Comparison of ENCODE assay signal across 8 mouse cellular contexts in the genomic region with DNA sequence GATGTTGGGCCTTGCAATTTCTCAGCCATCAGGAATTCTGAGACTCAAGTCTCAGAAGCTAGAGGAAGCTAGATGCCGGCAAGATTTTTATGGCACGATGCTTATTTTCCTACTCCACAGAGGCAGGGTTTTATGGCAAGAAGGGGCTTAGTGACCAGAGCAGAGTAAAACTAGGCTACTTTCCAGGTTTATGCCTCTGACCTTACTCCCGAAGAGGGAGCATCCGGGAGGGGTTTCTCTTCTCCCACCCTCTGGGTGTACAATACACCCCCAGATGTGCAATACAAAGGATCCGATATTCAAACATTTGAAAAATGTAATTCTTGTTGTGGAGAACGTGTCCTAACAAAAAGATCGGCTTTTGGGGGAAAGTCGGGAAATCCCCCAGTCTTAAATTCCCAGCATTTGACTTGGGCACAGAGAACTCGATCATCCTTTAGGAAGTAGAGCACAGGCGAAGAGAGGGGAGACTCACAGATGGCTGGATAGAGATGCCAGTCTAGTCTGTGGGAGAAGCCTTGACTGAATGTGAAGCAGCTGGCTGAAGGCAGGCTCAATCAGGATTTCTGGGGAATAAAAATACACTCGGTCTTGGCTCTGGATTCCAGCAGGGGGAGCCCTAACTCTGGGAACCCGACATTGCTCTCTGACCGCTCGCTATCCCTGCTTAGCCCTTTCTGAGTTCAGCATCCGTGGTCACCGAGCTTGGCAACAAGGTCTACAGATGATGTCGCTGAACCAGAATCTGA. TPM values are rescaled to one million over a fixed set of nuclear protein-coding genes. Genes with fewer than 3 reads are reported as not detected.
A peak's percentile ranks its signal among the peaks of the same experiment; 100 is the strongest.
DNase-seq lines count a peak whose midpoint lies in the region; ATAC-seq and TF ChIP-seq lines count a peak whose summit lies in the region.

No protein-coding gene starts in this region.

- ATAC-seq in granulocyte monocyte progenitor cell, adult 5-6 weeks (replicated peaks; ENCODE audit: poor library complexity, severe bottlenecking): peak; percentile 79
- ATAC-seq in midbrain, embryonic 15.5 days (replicated peaks): peak; percentile 77; the same call in 1 of the 2 replicates

- no peak overlapping the region for H3K4me3 ChIP-seq in embryonic facial prominence, embryonic 10.5 days
- H3K4me3 ChIP-seq in kidney, adult 2 months (ENCODE audit: insufficient read depth, low read depth, low read length): no peak overlapping the region
- no peak overlapping the region for H3K4me3 ChIP-seq in midbrain, embryonic 15.5 days

- no peak overlapping the region for H3K27ac ChIP-seq in embryonic facial prominence, embryonic 10.5 days (replicated peaks)
- no peak overlapping the region for H3K27ac ChIP-seq in kidney, adult 2 months (ENCODE audit: insufficient read depth, low read depth, low read length)
- no peak overlapping the region for H3K27ac ChIP-seq in midbrain, embryonic 15.5 days

- no peaks in the 10 kb centered on the region for H3K9me3 ChIP-seq in embryonic facial prominence, embryonic 10.5 days
- no peaks in the 10 kb centered on the region for H3K9me3 ChIP-seq in midbrain, embryonic 15.5 days

- peaks cover 68% of the 10 kb centered on the region for H3K27me3 ChIP-seq in embryonic facial prominence, embryonic 10.5 days (replicated peaks; ENCODE audit: low read depth, poor library complexity, severe bottlenecking)
- no peaks in the 10 kb centered on the region; the same call in 1 of the 2 replicates for H3K27me3 ChIP-seq in kidney, adult 2 months (replicated peaks; ENCODE audit: control insufficient read depth, insufficient read depth, low read length)
- peaks cover 43% of the 10 kb centered on the region for H3K27me3 ChIP-seq in midbrain, embryonic 15.5 days (replicated peaks)

- H3K4me2 ChIP-seq in midbrain, embryonic 15.5 days: peak overlapping the region; percentile 36

- H3K9ac ChIP-seq in midbrain, embryonic 15.5 days: peak overlapping the region; percentile 23; the same call in 1 of the 2 replicates

- 19% methylated on average over 17 of the region's 17 CpGs for WGBS in embryonic facial prominence, embryonic 10.5 days
- 16% methylated on average over 17 of the region's 17 CpGs for WGBS in kidney, adult 2 months
- 13% methylated on average over 17 of the region's 17 CpGs for WGBS in midbrain, embryonic 15.5 days

- TF ChIP-seq POLR2A in kidney, adult 2 months (IDR thresholded peaks at IDR 0.05; ENCODE audit: low read depth, low read length): no peak

- peak; percentile 7 for DNase-seq in 3134 (ENCODE audit: extremely low read depth, insufficient read length, low spot score)
- DNase-seq in adrenal gland, postnatal 14 days: peak; percentile 89
- DNase-seq in embryonic facial prominence, embryonic 10.5 days (ENCODE audit: low spot score): peak; percentile 87
- peak; percentile 78 for DNase-seq in kidney, adult 2 months
- DNase-seq in left cerebral cortex, postnatal 4 days: peak; percentile 87
- DNase-seq in spleen, postnatal 4 days (ENCODE audit: low spot score in 2 of 2): peak; percentile 41 to 72

- H3K4me1 ChIP-seq in embryonic facial prominence, embryonic 10.5 days: peaks cover 14% of the 10 kb centered on the region; the same call in 1 of the 2 replicates
- no peaks in the 10 kb centered on the region for H3K4me1 ChIP-seq in kidney, adult 2 months (ENCODE audit: control insufficient read depth, insufficient read depth, low read length)
- peaks cover 15% of the 10 kb centered on the region; the same call in 1 of the 2 replicates for H3K4me1 ChIP-seq in midbrain, embryonic 15.5 days

- peak; percentile 85 for TF ChIP-seq CTCF in kidney, adult 2 months (conservative IDR thresholded peaks at IDR 0.05; ENCODE audit: insufficient read depth, insufficient read length, low read depth, low read length)

- H3K36me3 ChIP-seq in embryonic facial prominence, embryonic 10.5 days (replicated peaks): no peaks in the 10 kb centered on the region
- H3K36me3 ChIP-seq in kidney, adult 2 months (ENCODE audit: control insufficient read depth, insufficient read depth, low read length): no peaks in the 10 kb centered on the region
- no peaks in the 10 kb centered on the region for H3K36me3 ChIP-seq in midbrain, embryonic 15.5 days (replicated peaks)

- intact Hi-C loops in left cerebral cortex, postnatal 4 days (cut with DNase I): loop anchor here (5.0 to 10.0 kb wide), 2 partner anchors 459 to 756 kb away; partner anchors contain the start of gene Sp9

RNA-seq across cellular contexts. Expression of gene Cdca7, which starts 40.2 kb away (rescaled TPM):
- total RNA-seq in adrenal gland, postnatal 14 days (2021): 10.9 and 15.0 TPM in 2 replicates
- polyA plus RNA-seq in embryonic facial prominence, embryonic 10.5 days (2016; fragmentation: Nextera tagmentation; extraction: Ambion mirVana): 252 and 257 TPM in 2 replicates
- total RNA-seq in granulocyte monocyte progenitor cell, adult 5-6 weeks (2014; fragmentation: Nextera tagmentation): 231 and 236 TPM in 2 replicates
- 240 and 269 TPM in 2 replicates for total RNA-seq in granulocyte monocyte progenitor cell, adult 5-6 weeks (2017)
- polyA plus RNA-seq in kidney, adult 2 months (2012; rRNA removed): 1.4 and 1.7 TPM in 2 replicates
- 10 to 100 TPM; 13.3 to 17.2 TPM for total RNA-seq in left cerebral cortex, postnatal 4 days (2021)
- polyA plus RNA-seq in midbrain, embryonic 15.5 days (2015; fragmentation: Nextera tagmentation; extraction: Ambion mirVana): 21.3 and 21.5 TPM in 2 replicates

Comparison
In these comparisons a context has a peak if more than half of its experiments do, and no peak if none do; other contexts are left out.
1. DNase-seq: peak in every context shown above with its lines; median percentile 89 in adrenal gland, postnatal 14 days; 87 in embryonic facial prominence, embryonic 10.5 days; 87 in left cerebral cortex, postnatal 4 days; 78 in kidney, adult 2 months; 56 in spleen, postnatal 4 days; 7 in 3134.
2. RNA of gene Cdca7, which starts 40.2 kb away (total RNA-seq): 231 to 269 TPM in granulocyte monocyte progenitor cell, adult 5-6 weeks; 13.3 to 17.2 TPM in left cerebral cortex, postnatal 4 days and 10.9 to 15.0 TPM in adrenal gland, postnatal 14 days; every median in the first group is over 10 times any median in the second.